In the genomic region with DNA sequence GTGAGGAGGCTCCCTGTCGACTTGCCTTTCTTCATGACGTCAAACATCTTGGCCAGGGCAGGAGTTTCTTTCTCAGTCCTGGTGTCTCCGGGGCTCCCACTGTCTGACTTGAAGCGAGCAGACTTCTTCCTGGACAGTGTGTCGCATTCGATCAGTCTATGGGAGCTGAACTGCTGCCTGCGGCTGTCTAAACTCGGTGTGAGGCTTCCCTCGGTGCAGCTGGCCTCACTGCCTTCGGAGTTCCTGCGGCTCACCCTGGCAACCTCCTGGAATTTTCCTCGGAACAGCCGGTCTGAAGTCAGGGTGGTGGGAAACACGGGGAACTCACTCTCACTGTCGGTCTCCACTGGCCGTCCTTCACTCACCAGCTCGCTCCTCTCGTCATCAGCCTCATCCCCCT, we compare ENCODE assay signal across 17 mouse cellular contexts.
DNase-seq lines count a peak whose midpoint lies in the region; ATAC-seq and TF ChIP-seq lines count a peak whose summit lies in the region.
"Had no signal": no experiment of that assay in that cellular context is flagged by ENCODE, and none has a peak within 500 bp of the region (broad histone marks: within the 10 kb centered on the region; RNA-seq: fewer than 3 reads in every experiment).

No protein-coding gene starts in this region.

- no peaks in the 10 kb centered on the region for H3K27me3 ChIP-seq in hindbrain, embryonic 11.5 days (ENCODE audit: control insufficient read depth, insufficient read depth, low read length)
- H3K27me3 ChIP-seq in hindbrain, embryonic 10.5 days (ENCODE audit: insufficient read depth, poor library complexity, severe bottlenecking): no peaks in the 10 kb centered on the region
- no peaks in the 10 kb centered on the region for H3K27me3 ChIP-seq in hindbrain, postnatal 0 days (ENCODE audit: insufficient read depth, low read length)
- H3K27me3 ChIP-seq: embryonic facial prominence, embryonic 12.5 days had no signal

- no peak for DNase-seq in hindbrain, embryonic 11.5 days (ENCODE audit: low spot score)
- DNase-seq in hindbrain, embryonic 10.5 days (ENCODE audit: low spot score): no peak
- peak; percentile 23 for DNase-seq in R1 (ENCODE audit: low read depth, low spot score)
- DNase-seq in cerebellum, adult 9-11 months: peak; percentile 32
- peak; percentile 51 for DNase-seq in hindbrain, postnatal 0 days (ENCODE audit: low spot score)
- no peak for DNase-seq in c-Kit-positive CD71-positive TER-119-positive erythroid progenitor cells, embryonic 14.5 days (ENCODE audit: low spot score)
- no peak for DNase-seq in layer of hippocampus, adult 18-20 months (ENCODE audit: low spot score in 2 of 2)
- DNase-seq: adrenal gland, postnatal 36 days; B cell, adult 2 months; heart, adult 2 months; heart, postnatal 14 days; kidney, postnatal 4 days; lung, embryonic 14.5 days had no signal

- TF ChIP-seq CTCF in hindbrain, postnatal 0 days (IDR thresholded peaks at IDR 0.05; ENCODE audit: low read depth): no peak

- 69% methylated on average over 18 of the region's 18 CpGs for WGBS in hindbrain, embryonic 11.5 days
- WGBS in hindbrain, embryonic 10.5 days: 76% methylated on average over 18 of the region's 18 CpGs
- WGBS in hindbrain, postnatal 0 days: 37% methylated on average over 18 of the region's 18 CpGs

- peak; percentile 47; the same call in 1 of the 2 replicates for ATAC-seq in hindbrain, embryonic 11.5 days (ENCODE audit: low FRiP score)
- ATAC-seq in hindbrain, postnatal 0 days: peak; percentile 82
- ATAC-seq: intestine, postnatal 0 days had no signal

- H3K4me3 ChIP-seq in hindbrain, embryonic 11.5 days (ENCODE audit: low read depth, low read length): no peak overlapping the region
- no peak overlapping the region for H3K4me3 ChIP-seq in hindbrain, embryonic 10.5 days
- H3K4me3 ChIP-seq in hindbrain, postnatal 0 days (ENCODE audit: low read length): no peak overlapping the region
- H3K4me3 ChIP-seq: embryonic facial prominence, embryonic 12.5 days; forebrain, embryonic 10.5 days; heart, adult 2 months had no signal

- H3K36me3 ChIP-seq in hindbrain, embryonic 11.5 days (ENCODE audit: control insufficient read depth, insufficient read depth, low read length): peaks cover 24% of the 10 kb centered on the region
- peaks cover 86% of the 10 kb centered on the region for H3K36me3 ChIP-seq in hindbrain, embryonic 10.5 days
- peaks cover 42% of the 10 kb centered on the region for H3K36me3 ChIP-seq in hindbrain, postnatal 0 days (ENCODE audit: insufficient read depth, low read length)

- H3K4me2 ChIP-seq in hindbrain, embryonic 11.5 days (replicated peaks; ENCODE audit: low read depth, low read length): no peak overlapping the region
- no peak overlapping the region for H3K4me2 ChIP-seq in hindbrain, postnatal 0 days (ENCODE audit: low read depth, low read length)
- H3K4me2 ChIP-seq: embryonic facial prominence, embryonic 12.5 days; lung, embryonic 14.5 days had no signal

- no peak overlapping the region; the same call in 1 of the 2 replicates for H3K27ac ChIP-seq in hindbrain, embryonic 11.5 days (ENCODE audit: low read depth, low read length)
- no peak overlapping the region for H3K27ac ChIP-seq in hindbrain, embryonic 10.5 days
- 0 out of 2 replicates have a peak overlapping the region, but pooled peaks have one; percentile 3 for H3K27ac ChIP-seq in hindbrain, postnatal 0 days
- H3K27ac ChIP-seq: embryonic facial prominence, embryonic 12.5 days; forebrain, embryonic 10.5 days; heart, adult 2 months; stomach, postnatal 0 days had no signal

- H3K9me3 ChIP-seq in hindbrain, embryonic 11.5 days (ENCODE audit: control insufficient read depth, low read length): no peaks in the 10 kb centered on the region
- no peaks in the 10 kb centered on the region for H3K9me3 ChIP-seq in hindbrain, embryonic 10.5 days
- no peaks in the 10 kb centered on the region for H3K9me3 ChIP-seq in hindbrain, postnatal 0 days (ENCODE audit: low read length)
- H3K9me3 ChIP-seq: embryonic facial prominence, embryonic 12.5 days; forebrain, embryonic 10.5 days had no signal

- no peak overlapping the region for H3K9ac ChIP-seq in hindbrain, embryonic 11.5 days (ENCODE audit: low read depth, low read length)
- no peak overlapping the region for H3K9ac ChIP-seq in hindbrain, postnatal 0 days (replicated peaks; ENCODE audit: low read length)
- H3K9ac ChIP-seq: embryonic facial prominence, embryonic 12.5 days; lung, embryonic 14.5 days had no signal

- no peaks in the 10 kb centered on the region for H3K4me1 ChIP-seq in hindbrain, embryonic 11.5 days (replicated peaks; ENCODE audit: control insufficient read depth, insufficient read depth, low read length)
- no peaks in the 10 kb centered on the region for H3K4me1 ChIP-seq in hindbrain, embryonic 10.5 days (replicated peaks)
- no peaks in the 10 kb centered on the region for H3K4me1 ChIP-seq in hindbrain, postnatal 0 days (ENCODE audit: insufficient read depth, low read length)
- H3K4me1 ChIP-seq: embryonic facial prominence, embryonic 12.5 days; forebrain, embryonic 10.5 days had no signal

Comparison
In these comparisons a context has a peak if more than half of its experiments do, and no peak if none do; other contexts are left out.
1. DNase-seq: peak in R1 (single experiment), cerebellum, adult 9-11 months (single experiment) and hindbrain, postnatal 0 days (single experiment); none in hindbrain, embryonic 11.5 days (single experiment), hindbrain, embryonic 10.5 days (single experiment), c-Kit-positive CD71-positive TER-119-positive erythroid progenitor cells, embryonic 14.5 days (single experiment) and layer of hippocampus, adult 18-20 months (0 of 2).